Mouse (Mus musculus) cerebellum, adult 18-20 months (tissue): ENCODE measurements at regions not wholly inside any gene's neighbourhood (a gene's known extent, or its start where the extent isn't known, plus 50 kb on each side); places are given as distances from the start of the nearest gene placed in this dataset.
"Not testable (repeated sequence)": the region's sequence is repeated elsewhere in the genome, so short reads cannot be mapped to it uniquely, and the experiment has no call there.

Experiments
- DNase-seq, 2 experiments: peaks; one replicate each; pipeline ENCODE4 v3.0.0; 2021

GRCm38 (mm10) chr3:40408921-40409488 is 122.1 kb upstream of the Intu start:
- DNase-seq: no peak

- DNase-seq: no peak
Observed at GRCm38 (mm10) chr3:40410749-40411310, 120.3 kb upstream of the Intu start.

GRCm38 (mm10) chr3:40425183-40425844 is 105.8 kb upstream of the Intu start:
- DNase-seq: not testable (repeated sequence)

GRCm38 (mm10) chr3:40426070-40426469 is 105.0 kb upstream of the Intu start:
- DNase-seq: no peak

- no peak for DNase-seq
Observed at GRCm38 (mm10) chr3:40428021-40428420, 103.1 kb upstream of the Intu start.

- no peak for DNase-seq
Observed at GRCm38 (mm10) chr3:40438251-40438650, 92.8 kb upstream of the Intu start.

GRCm38 (mm10) chr3:40441092-40442036 is 89.7 kb upstream of the Intu start:
- DNase-seq: no peak

- peak; percentile 16 to 46 for DNase-seq
Observed at GRCm38 (mm10) chr3:40443788-40444595, 87.1 kb upstream of the Intu start.

- no peak for DNase-seq
Observed at GRCm38 (mm10) chr3:40452958-40453357, 78.1 kb upstream of the Intu start.

GRCm38 (mm10) chr3:40453552-40453951 is 77.5 kb upstream of the Intu start:
- no peak for DNase-seq

GRCm38 (mm10) chr3:40456070-40456469 is 75.0 kb upstream of the Intu start:
- DNase-seq: no peak

- DNase-seq: no peak
Observed at GRCm38 (mm10) chr3:40458490-40458889, 72.6 kb upstream of the Intu start.

GRCm38 (mm10) chr3:40463446-40463845 is 67.6 kb upstream of the Intu start:
- DNase-seq: no peak

GRCm38 (mm10) chr3:40470101-40470500 is 61.0 kb upstream of the Intu start:
- DNase-seq: no peak

GRCm38 (mm10) chr3:40472766-40473165 is 58.3 kb upstream of the Intu start:
- DNase-seq: no peak

GRCm38 (mm10) chr3:40480258-40480951 is 50.7 kb upstream of the Intu start:
- DNase-seq: no peak
